Mouse (Mus musculus) E14TG2a.4 (cell line): ENCODE results near the gene St8sia1.

Source experiments
- CTCF ChIP-seq: conservative IDR thresholded peaks from 2 replicates; pipeline ENCODE4 v1.5.1; 2014; ENCODE audit warnings: low read length
- POU5F1 ChIP-seq: IDR thresholded peaks from 2 replicates; pipeline ENCODE4 v1.6.1; 2014; ENCODE audit warnings: low read length, borderline replicate concordance

DNA sequence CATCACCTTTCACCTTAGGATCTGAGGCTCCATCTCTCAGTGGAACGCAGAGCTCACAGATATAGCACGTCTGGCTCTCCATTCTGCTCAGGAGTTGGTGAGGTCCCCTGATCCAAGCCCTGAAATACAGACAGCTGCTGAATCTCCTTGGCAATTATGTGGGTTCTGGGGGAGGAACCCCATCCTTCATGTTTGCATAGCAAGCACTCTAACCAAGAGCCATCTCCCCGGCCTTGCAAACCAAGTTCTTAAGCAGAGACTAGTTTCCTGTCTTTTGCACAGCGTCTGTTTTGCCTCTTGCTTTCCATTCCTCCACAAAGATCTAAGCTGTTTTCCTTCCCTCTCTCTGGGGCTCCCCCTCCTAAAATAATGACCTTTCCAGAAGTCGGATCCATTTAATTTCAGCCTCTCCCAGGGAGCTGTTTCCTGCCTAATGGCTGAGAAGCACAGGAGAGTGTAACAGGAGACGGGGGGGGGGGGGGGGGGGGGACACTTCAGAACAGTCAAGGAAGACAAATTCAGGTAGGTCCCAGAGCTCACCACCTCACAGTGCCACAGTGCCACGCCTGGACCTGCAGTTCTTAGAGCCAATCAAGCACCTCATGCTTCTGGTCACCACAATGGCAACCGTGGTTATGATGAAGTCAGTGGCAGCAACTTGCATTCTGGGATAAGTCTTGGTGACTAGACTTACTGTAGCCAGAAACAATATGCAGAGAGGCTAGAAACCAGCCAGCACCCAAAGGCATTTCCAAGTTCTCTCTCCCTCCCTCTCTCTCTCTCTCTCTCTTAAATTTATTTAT, 18.0 kb downstream of the St8sia1 start:
- TF ChIP-seq CTCF (no peak), POU5F1 (no peak)
